Mouse (Mus musculus): ENCODE data around the gene 1700015F17Rik. TPM values are rescaled to one million over a fixed set of nuclear protein-coding genes. Genes with fewer than 3 reads are reported as not detected.

Gene 1700015F17Rik
- polyA plus RNA-seq, 2 experiments, result not detected

GRCm38 (mm10) chr5:5431746-5432438 lies 47.1 kb downstream of the 1700015F17Rik start:
- Histone ChIP-seq H3K27me3 (ENCODE audit: control insufficient read depth, insufficient read depth, low read length) (no peaks in the 10 kb centered on the region), H3K36me3 (replicated peaks; ENCODE audit: control insufficient read depth, insufficient read depth, low read depth) (no peaks in the 10 kb centered on the region), H3K4me3 (ENCODE audit: insufficient read depth in 1 of 2, low read depth in 2 of 2, low read length in 2 of 2) (no peak overlapping the region), H3K9ac (replicated peaks) (no peak overlapping the region), H3K27ac (no peak overlapping the region), H3K9me3 (ENCODE audit: control insufficient read depth, low read length) (no peaks in the 10 kb centered on the region), H3K4me1 (replicated peaks; ENCODE audit: control insufficient read depth in 2 of 2, insufficient read depth in 2 of 2, low read length in 1 of 2) (no peaks in the 10 kb centered on the region), H3K4me2 (ENCODE audit: low read depth) (no peak overlapping the region)
- 47% methylated on average over 5 of the region's 5 CpGs for WGBS (ENCODE audit: insufficient replicate concordance)
- no peak for DNase-seq (ENCODE audit: low read depth in 3 of 3, low spot score in 3 of 3)
- no peak for TF ChIP-seq CTCF (IDR thresholded peaks at IDR 0.05; ENCODE audit: low read depth)
- no peak for TF ChIP-seq EP300 (IDR thresholded peaks at IDR 0.05; ENCODE audit: low read depth)
- ATAC-seq (ENCODE audit: insufficient read depth), result no peak

- TF ChIP-seq CTCF (IDR thresholded peaks at IDR 0.05; ENCODE audit: low read depth) (no peak), EP300 (IDR thresholded peaks at IDR 0.05; ENCODE audit: low read depth) (no peak)
- DNase-seq (ENCODE audit: low read depth in 3 of 3, low spot score in 3 of 3), result no peak
- H3K27me3 ChIP-seq (ENCODE audit: control insufficient read depth, insufficient read depth, low read length), result no peaks in the 10 kb centered on the region
- H3K27ac ChIP-seq, result no peak overlapping the region
- no peak overlapping the region for H3K4me3 ChIP-seq (ENCODE audit: insufficient read depth in 1 of 2, low read depth in 2 of 2, low read length in 2 of 2)
- no peaks in the 10 kb centered on the region for H3K9me3 ChIP-seq (ENCODE audit: control insufficient read depth, low read length)
- no peak overlapping the region for H3K4me2 ChIP-seq (ENCODE audit: low read depth)
- H3K36me3 ChIP-seq (replicated peaks; ENCODE audit: control insufficient read depth, insufficient read depth, low read depth), result no peaks in the 10 kb centered on the region
- H3K9ac ChIP-seq (replicated peaks), result no peak overlapping the region
- no peaks in the 10 kb centered on the region for H3K4me1 ChIP-seq (replicated peaks; ENCODE audit: control insufficient read depth in 2 of 2, insufficient read depth in 2 of 2, low read length in 1 of 2)
- WGBS (ENCODE audit: insufficient replicate concordance), result 54% methylated on average over 6 of the region's 6 CpGs
- ATAC-seq (ENCODE audit: insufficient read depth), result no peak
Observed at GRCm38 (mm10) chr5:5423723-5424171, 55.2 kb downstream of the 1700015F17Rik start.

- no peak overlapping the region for H3K27ac ChIP-seq
- H3K27me3 ChIP-seq (ENCODE audit: control insufficient read depth, insufficient read depth, low read length), result no peaks in the 10 kb centered on the region
- WGBS (ENCODE audit: insufficient replicate concordance), result 75% methylated on average over 4 of the region's 4 CpGs
- H3K4me3 ChIP-seq (ENCODE audit: insufficient read depth in 1 of 2, low read depth in 2 of 2, low read length in 2 of 2), result no peak overlapping the region
- H3K4me2 ChIP-seq (ENCODE audit: low read depth), result no peak overlapping the region
- no peaks in the 10 kb centered on the region for H3K36me3 ChIP-seq (replicated peaks; ENCODE audit: control insufficient read depth, insufficient read depth, low read depth)
- no peak for ATAC-seq (ENCODE audit: insufficient read depth)
- no peaks in the 10 kb centered on the region for H3K9me3 ChIP-seq (ENCODE audit: control insufficient read depth, low read length)
- no peak for DNase-seq (ENCODE audit: low read depth in 3 of 3, low spot score in 3 of 3)
- H3K4me1 ChIP-seq (replicated peaks; ENCODE audit: control insufficient read depth in 2 of 2, insufficient read depth in 2 of 2, low read length in 1 of 2), result no peaks in the 10 kb centered on the region
- TF ChIP-seq EP300 (IDR thresholded peaks at IDR 0.05; ENCODE audit: low read depth), result no peak
- TF ChIP-seq CTCF (IDR thresholded peaks at IDR 0.05; ENCODE audit: low read depth), result no peak
- no peak overlapping the region for H3K9ac ChIP-seq (replicated peaks)
Observed at GRCm38 (mm10) chr5:5423081-5423480, 55.9 kb downstream of the 1700015F17Rik start.

GRCm38 (mm10) chr5:5421439-5421838 lies 57.5 kb downstream of the 1700015F17Rik start:
- 47% methylated on average over 2 of the region's 2 CpGs for WGBS (ENCODE audit: insufficient replicate concordance)
- no peaks in the 10 kb centered on the region for H3K27me3 ChIP-seq (ENCODE audit: control insufficient read depth, insufficient read depth, low read length)

GRCm38 (mm10) chr5:5419992-5420455 lies 58.9 kb downstream of the 1700015F17Rik start, which contains the start of gene Cdk14:
TSS of gene Cdk14 (minus strand) at chr5:5420312.
- H3K27me3 ChIP-seq (ENCODE audit: control insufficient read depth, insufficient read depth, low read length), result no peaks in the 10 kb centered on the region
- no peaks in the 10 kb centered on the region for H3K9me3 ChIP-seq (ENCODE audit: control insufficient read depth, low read length)
- ATAC-seq (ENCODE audit: insufficient read depth) (0 out of 2 replicates have a peak, but pooled peaks have one; percentile 50), DNase-seq (ENCODE audit: low read depth in 3 of 3, low spot score in 3 of 3) (peak in 1 of 3 experiments; percentile 28)
- H3K27ac ChIP-seq, result no peak within 1 kb of the TSS
- H3K36me3 ChIP-seq (replicated peaks; ENCODE audit: control insufficient read depth, insufficient read depth, low read depth), result no peaks in the 10 kb centered on the region
- TF ChIP-seq CTCF (IDR thresholded peaks at IDR 0.05; ENCODE audit: low read depth) (no peak), EP300 (IDR thresholded peaks at IDR 0.05; ENCODE audit: low read depth) (no peak)
- H3K9ac ChIP-seq (replicated peaks), result no peak within 1 kb of the TSS
- WGBS (ENCODE audit: insufficient replicate concordance), result 8% methylated on average over 9 of the region's 9 CpGs
- H3K4me1 ChIP-seq (replicated peaks; ENCODE audit: control insufficient read depth in 2 of 2, insufficient read depth in 2 of 2, low read length in 1 of 2), result no peaks in the 10 kb centered on the region
- H3K4me2 ChIP-seq (ENCODE audit: low read depth), result no peak within 1 kb of the TSS
- H3K4me3 ChIP-seq (ENCODE audit: insufficient read depth in 1 of 2, low read depth in 2 of 2, low read length in 2 of 2), result peak within 1 kb of the TSS in 1 of 2 experiments; percentile 37; a peak in 2 of 4 replicates

More at GRCm38 (mm10) chr5:5421439-5421838, 57.5 kb downstream of the 1700015F17Rik start:
- Histone ChIP-seq H3K9me3 (ENCODE audit: control insufficient read depth, low read length) (no peaks in the 10 kb centered on the region), H3K36me3 (replicated peaks; ENCODE audit: control insufficient read depth, insufficient read depth, low read depth) (no peaks in the 10 kb centered on the region), H3K9ac (replicated peaks) (no peak overlapping the region), H3K4me3 (ENCODE audit: insufficient read depth in 1 of 2, low read depth in 2 of 2, low read length in 2 of 2) (no peak overlapping the region), H3K27ac (no peak overlapping the region), H3K4me1 (replicated peaks; ENCODE audit: control insufficient read depth in 2 of 2, insufficient read depth in 2 of 2, low read length in 1 of 2) (no peaks in the 10 kb centered on the region), H3K4me2 (ENCODE audit: low read depth) (no peak overlapping the region)
- no peak for DNase-seq (ENCODE audit: low read depth in 3 of 3, low spot score in 3 of 3)
- ATAC-seq (ENCODE audit: insufficient read depth), result no peak
- TF ChIP-seq CTCF (IDR thresholded peaks at IDR 0.05; ENCODE audit: low read depth), result no peak
- TF ChIP-seq EP300 (IDR thresholded peaks at IDR 0.05; ENCODE audit: low read depth), result no peak
